Mouse (Mus musculus) ES-E14 (cell line): ENCODE data around the gene Nrxn3.

Experiments
- CHD2 ChIP-seq: IDR thresholded peaks from 2 replicates; pipeline ENCODE4 v1.6.1; 2014; ENCODE audit warnings: mild to moderate bottlenecking, low read depth, low read length, inconsistent platforms
- MAFK ChIP-seq: IDR thresholded peaks from 2 replicates; pipeline ENCODE4 v1.6.1; 2014; ENCODE audit warnings: mild to moderate bottlenecking, low read depth, low read length, inconsistent platforms; ENCODE audit not compliant: insufficient read depth
- ZC3H11A ChIP-seq: IDR thresholded peaks from 2 replicates; pipeline ENCODE4 v1.6.1; 2012; ENCODE audit warnings: low read depth, mild to moderate bottlenecking, inconsistent platforms, low read length, borderline replicate concordance

DNA sequence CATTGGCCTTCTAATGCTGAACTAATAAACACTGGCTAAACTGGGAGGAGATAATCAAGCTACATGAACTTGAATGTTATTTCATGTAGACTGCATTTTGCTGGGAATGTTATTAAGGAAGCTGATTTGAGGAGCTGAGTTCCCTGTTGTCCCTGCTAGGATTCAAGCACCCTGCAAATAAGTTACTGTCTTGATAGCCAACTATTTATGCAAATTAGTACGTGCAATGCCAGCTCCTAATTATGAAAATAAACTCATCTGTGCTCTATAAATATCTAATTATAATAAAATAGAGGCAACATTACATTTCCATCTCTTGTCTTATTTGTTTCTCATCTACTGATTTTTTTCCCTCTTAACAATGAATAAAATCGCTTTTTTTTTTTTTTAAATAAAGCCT lies 135.0 kb downstream of the Nrxn3 start:
- no peak for TF ChIP-seq MAFK
- TF ChIP-seq ZC3H11A, result no peak
- no peak for TF ChIP-seq CHD2
